Mouse (Mus musculus): ENCODE measurements at regions not wholly inside any gene's neighbourhood (a gene's known extent, or its start where the extent isn't known, plus 50 kb on each side); places are given as distances from the start of the nearest gene placed in this dataset.
A peak's percentile ranks its signal among the peaks of the same experiment; 100 is the strongest.

DNA sequence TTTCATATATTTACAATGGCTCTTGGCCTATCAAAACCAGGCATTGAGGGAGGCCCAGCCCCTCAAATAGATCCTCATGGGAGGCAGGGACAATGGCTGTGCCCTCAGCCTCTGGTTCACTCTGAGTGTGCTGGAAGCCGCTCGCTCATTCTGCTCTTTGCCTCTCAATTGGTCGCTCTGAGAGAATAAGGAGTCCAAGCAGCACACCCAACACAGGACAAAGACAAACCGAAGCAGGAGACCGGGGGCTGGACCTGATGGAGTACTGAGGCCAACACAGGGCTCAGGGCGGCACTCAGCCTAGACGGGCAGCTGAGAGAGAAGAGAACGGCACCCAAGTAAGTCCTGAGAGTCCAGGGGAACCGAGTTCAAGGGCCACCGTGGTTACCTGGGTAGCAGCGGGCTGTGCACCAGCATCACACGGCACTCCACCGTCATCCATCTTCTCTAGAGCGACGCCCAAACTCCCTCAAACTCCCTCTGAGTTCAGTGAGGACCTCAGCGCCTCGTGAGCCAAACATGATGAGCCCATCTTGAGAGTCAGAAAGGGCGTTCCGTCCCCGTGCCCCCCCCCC lies 145.8 kb downstream of the Setd4 start:
- no peak for DNase-seq

DNA sequence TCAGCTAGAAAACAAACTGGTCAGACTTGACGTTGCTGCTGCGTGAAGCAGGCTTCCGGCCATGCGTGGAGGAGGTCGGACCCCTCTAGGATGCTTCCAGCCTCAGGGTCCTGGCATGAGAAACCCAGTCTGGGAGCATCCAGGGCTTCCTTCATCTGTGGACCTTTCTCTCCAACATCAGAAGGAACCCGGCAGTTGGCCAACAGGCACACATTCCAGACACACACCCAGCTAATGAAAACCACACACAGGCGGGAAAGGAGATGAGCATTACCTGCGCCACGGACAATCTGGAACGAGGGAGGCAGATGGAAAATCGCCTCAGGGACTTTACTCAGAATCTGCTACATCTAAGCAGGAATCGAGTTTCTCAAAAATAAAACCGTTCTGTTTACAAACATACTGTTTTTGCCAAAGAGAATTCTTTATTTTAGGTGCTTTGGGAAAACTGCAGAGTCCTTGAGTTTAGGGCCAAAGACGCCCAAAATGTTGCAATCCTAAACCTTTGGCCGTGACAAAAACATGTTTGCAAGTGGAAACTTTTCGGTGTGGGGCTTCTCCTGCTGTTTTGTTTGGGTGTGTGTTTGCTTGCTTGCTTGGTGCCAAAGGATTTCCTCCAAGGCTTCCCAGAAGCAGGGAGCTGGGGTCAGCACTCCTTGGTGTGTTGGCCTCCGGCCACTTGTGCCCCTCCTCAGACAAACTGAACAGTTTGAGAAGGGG lies 147.0 kb downstream of the Setd4 start:
- DNase-seq: no peak

DNA sequence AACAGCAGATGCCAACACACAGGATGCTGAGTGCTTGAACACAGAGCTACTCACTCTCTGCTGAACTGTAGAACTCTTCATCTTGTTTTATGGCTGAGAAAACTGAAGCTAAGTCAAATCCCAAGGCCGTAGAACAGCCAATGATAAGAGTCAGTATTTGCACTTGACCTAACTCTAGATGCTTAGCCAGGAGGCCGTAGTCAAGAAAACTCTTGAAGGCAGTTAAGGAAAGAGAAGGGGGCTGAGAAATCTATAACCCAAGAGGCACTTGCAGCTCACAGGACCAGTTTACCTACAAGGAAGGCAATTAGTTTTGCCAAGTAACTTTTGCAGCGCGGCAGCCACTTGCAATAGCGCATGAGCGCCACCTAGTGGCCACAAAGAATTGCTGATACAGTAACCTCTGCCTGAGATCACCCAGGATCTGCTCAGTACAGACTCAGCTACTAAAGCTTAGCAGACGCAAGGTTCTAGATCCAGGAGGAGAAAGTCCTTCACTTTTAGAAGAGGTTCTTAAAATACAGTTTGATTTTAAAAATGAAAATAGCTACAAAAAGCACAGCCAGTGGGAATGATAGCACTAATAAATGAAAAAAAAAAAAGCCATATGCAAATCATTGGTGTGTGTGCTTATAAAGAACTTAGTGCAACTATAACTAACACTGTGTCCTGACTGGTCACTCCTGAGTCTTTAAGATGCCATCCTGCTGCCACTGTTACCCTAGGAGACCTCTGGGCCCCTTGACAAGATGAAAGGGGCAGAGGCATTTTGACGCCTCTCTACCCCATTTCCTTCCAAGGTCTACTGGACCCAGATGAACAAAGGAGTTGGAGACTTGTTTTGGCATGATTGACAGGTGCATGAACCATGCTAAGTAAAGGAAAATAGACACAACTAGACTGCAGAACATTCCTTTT lies 149.5 kb downstream of the Setd4 start:
- DNase-seq: peak; percentile 57 to 59

DNA sequence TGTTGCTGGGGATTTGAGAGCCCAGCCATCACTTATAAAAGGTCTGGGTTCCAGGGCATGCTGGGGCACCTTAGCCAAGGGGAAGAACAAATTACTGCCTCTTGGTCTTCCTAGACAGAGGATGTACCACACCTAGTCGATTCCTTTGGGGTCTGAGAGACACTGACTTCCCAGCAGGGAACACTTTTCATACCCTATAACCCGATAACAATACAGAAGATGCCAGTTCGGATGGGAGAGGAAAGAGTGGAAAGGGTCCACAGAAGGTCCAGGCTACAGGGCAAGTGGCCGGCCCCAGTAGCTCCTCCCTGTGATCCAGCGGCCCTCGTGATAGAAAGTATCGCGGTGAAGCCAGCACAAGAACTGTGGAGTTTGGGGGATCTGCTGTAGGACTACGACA lies 150.8 kb downstream of the Setd4 start:
- DNase-seq: no peak

DNA sequence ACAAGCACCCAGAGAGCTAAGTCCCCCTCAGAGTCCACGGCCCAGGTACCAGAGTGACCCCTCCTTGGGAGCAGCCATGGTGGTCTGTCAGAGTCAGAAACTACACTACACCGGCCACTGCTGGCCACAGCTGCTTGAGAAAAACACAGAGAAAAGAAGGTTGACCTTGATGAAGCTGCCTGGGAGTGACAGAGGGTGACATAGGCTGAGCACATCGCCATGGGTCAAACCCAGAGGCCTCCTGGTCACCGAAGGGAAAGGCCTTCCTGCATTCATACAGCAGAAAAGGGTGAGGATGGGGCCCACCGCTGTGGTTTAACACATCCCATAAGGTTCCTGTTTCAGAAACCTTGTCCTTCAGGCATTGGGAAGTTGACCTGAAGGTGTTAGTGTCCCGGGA lies 153.0 kb downstream of the Setd4 start:
- no peak for DNase-seq

DNA sequence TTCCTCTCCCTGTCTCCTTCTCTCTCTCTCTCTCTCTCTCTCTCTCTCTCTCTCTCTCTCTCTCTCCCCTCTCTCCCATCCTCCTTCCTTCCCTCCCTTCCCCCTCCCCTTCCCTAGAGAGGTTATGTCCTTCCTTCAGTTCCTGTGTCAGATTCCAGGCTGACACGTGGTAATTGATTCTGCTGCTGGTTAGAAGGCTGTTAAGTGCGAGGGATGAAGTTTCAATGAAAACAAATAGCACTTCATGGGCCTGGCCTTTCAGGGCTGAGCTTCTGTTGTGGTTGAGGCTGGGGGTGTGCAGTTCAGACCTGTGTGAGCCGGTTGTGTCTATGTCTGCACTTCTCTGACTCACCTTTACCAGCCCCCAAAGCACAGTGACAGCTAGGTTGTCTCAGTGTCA lies 153.9 kb downstream of the Setd4 start:
- DNase-seq: no peak

DNA sequence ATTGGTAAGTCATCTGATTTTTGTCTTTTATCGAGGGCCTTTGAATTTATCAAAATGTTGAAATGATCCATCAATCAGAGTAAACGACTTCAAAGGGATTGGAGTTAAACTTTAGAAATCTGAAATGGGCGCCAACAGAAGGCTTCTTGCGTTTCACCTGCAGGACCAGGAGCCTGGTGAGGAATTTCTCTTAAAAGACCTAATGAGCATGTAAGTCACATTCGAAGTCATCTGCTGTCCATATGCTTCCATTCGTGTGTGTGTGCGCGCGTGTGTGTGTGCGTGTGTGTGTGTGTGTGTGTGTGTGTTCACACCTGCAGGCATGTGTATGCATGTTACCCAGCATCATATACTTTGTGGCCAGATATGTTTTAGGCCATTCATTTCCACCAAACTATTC lies 155.7 kb downstream of the Setd4 start:
- no peak for DNase-seq

DNA sequence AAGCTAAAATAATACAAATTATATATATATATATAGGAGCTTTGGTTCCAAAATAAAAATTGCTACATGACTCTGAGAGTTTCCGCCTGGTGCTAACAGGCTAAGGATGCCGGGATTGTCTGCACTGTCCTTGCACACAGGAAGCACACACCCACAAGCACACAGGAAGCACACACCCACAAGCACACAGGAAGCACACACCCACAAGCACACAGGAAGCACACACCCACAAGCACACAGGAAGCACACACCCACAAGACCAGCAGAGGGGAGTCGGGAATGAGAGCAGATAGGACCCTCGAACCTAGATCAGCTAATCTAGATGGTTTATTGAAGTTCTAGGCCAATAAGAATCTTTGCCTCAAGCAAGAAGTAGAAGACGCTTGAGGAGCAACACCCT lies 156.9 kb downstream of the Setd4 start:
- DNase-seq: no peak

DNA sequence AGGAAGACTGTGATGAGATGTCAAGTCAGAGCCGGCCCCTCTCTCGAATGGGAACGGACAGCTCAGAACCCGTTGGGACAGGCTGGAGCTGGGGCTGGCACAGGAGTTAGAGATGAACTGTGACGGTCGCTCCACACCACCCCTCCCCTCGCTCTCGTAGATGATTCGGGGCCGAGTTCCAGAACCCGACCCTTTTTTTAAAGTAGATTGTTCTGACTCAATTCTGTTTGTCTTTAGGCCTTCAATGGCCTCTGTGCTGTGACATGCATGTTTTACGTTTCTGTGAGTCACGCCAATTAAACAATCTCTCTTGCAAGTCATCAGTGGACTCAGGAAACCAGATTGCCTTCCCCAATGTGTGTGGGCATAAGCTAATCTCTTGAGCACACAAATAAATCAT lies 157.7 kb downstream of the Setd4 start:
- DNase-seq: no peak

DNA sequence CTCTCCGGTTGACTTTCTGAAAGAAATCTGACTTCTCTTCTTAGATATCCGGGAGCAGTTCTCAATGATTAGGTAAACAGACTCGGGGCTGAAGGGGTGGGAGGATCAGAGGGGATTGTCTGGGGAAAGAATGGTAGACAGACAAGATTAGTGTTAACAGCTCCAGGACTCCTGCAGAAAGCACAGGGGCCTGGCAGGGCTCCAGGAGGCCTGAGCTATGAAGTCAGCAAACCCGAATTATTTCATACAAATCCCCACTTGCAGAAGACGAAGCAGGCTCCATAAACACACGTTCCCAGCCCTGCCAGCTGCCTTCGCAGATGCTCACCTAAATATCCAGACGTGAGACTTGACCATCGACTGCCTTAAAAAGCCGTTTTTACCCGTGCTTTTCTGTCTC lies 161.0 kb downstream of the Setd4 start:
- no peak for DNase-seq

DNA sequence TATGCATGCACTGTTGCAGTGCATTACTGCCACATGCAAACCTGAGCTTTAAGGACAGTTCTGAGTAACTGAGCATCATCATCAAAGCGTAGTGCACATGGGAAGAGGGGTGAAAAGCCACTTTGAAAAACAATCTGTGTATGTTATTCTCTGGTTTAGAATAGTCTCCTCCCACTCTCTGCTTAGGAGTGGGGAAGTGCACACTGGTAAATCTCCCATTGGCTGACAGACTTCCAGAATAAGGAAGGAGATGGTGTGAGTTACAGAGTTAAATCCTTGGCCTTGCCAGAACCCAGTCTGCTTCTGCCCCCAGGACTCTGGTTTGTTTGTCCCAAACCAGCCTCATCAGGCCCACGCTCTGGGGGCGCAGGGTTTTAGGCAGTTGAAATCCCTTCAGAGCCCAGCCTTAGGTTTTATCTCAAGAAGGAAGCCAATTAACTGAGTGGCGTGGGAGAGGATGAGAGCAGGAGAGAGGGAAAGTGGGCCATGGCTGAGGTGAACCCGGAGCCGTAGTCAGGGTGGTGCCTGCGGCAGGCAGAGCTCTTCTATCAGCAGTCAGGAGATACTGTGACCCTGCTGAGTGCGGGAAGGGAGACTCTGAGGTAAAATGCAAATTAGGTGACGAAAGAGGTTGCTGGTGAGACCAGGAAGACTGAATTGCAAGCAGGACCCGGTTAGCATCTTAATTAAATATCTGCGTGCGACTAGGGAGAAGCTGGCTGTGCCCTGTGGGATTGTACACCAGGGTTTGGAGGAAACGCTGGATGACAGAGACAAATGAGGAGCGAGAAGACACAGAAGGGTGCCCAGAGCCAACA lies 166.0 kb downstream of the Setd4 start:
- no peak for DNase-seq

DNA sequence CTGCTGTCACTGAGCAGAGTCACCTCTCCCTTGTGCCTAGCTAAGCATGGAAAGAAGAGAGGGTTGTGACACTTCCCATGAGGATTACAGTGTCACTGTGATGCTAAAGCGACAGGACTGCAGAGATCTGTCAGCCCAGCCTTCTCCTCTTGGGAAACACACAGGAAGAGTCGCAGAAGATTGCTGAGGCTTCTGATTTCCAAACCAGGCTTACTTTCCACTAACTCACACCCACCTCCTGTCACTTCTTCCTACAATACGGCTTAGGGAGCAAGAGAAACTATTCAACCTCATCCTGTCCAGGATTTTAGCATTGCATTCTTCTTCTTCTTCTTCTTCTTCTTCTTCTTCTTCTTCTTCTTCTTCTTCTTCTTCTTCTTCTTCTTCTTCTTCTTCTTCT lies 167.1 kb downstream of the Setd4 start:
- DNase-seq: no peak

DNA sequence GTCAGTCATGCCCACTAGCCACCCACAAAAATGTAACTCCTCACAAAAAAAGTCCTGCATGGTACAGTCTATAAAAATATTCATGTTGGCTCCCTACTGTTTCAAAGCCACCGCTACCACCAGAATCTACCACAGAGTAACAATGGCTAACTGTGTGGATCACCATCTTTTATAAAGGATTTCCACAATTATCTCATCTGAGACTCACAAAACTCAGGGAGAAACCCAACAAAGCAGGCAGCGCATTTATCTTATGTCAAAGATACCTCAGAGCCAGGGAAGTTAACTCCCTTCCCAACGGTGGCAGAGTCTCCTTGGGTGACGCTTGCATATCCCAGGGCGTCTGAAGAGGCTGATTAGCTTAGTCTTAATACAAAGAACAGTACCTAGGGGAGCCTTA lies 172.5 kb downstream of the Setd4 start:
- no peak for DNase-seq

DNA sequence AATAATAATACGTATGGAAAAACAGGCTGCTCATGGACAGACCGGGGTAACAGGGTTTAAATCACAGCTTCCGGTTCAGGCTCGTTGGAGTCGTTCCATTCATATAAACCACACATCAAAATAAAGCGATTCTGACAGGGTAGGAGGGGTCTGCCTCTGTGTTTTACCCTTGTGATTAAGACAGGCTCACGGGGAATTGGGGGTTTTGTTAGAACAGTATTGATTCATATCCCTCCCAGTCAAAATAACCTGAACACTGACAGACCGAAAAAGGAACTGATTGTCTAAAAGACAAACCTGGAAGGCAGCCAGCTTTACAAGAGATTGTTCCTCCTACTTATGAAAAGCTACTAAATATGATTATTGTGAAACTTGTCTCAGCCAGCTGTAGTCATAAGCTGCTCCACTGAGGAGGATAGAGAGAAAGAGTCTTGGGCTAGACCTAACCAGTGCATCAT lies 174.5 kb downstream of the Setd4 start:
- DNase-seq: no peak

DNA sequence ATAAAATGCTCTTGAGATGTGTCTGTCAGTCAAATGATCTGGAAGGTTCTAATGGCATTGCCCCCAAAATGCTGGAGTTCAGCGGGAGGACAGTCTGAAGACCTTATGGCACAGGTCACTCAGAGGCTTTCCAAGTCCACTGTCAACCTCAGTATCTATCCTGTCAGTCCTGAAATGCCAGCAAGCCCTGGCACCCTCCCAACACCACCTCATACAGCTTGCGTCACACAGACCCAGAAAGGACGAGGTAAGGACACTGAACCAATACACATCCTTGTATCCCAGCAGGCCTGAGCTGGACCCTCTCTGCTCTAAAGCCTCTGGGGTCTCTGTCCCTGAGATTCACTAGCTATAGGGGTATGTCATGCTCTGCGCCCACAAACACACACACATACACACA lies 176.6 kb downstream of the Setd4 start:
- DNase-seq: no peak

DNA sequence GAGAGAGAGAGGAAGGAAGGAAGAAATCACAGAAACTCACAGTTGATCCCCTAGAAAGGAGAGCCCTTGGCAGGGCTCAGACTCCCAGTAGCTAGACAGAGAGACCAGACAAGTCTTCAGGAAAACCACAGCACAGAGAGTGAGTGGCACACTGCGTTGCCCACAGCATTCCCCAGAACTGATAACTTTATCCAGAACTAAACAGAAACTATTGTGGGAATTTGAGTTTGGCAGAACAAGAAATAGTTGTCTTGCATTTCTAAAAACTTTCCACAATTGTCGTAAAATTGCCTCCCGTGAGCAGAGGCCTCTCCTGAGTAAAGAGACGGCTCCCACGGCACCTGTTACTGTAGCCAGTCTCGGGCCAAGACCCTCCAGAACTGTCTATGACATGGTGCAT lies 178.1 kb downstream of the Setd4 start:
- DNase-seq: no peak

DNA sequence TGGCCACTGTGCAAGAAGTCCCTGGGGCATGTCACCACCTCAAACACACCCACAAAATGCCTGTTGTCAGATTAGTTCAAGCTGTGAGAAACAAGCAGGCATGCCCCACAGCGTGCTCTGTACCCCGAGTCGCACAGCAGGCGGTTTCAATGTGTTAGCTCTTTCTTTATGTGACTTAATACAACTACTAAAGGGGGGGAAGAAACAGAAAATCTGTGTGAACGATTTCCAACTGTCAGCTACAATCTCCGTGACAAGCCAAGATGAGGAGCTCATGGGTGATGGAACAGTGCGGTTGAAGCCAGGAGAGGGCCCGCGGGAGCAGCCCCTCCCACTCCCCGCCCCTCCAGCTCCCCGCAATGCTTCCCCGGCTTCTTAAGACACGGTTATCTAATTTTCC lies 180.7 kb downstream of the Setd4 start:
- no peak for DNase-seq

DNA sequence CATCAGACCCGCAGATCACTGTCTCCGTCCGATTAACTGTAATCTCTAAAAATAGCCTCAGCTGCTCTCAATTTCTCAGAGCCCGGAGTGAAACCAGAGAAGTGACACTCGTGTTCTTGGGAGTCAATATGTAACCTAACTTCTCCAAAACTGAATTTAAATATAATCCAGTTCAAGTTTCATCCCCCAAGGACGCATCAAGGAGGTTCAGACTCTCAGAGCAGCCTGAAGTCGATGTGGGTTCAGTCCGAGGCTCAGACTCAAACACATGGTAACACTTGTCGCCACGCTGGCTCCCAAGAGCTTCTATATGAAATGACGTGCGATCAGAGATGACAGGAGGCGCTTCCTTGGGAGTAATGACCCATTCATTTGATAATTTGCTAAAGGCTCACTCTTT lies 181.6 kb downstream of the Setd4 start:
- DNase-seq: no peak

DNA sequence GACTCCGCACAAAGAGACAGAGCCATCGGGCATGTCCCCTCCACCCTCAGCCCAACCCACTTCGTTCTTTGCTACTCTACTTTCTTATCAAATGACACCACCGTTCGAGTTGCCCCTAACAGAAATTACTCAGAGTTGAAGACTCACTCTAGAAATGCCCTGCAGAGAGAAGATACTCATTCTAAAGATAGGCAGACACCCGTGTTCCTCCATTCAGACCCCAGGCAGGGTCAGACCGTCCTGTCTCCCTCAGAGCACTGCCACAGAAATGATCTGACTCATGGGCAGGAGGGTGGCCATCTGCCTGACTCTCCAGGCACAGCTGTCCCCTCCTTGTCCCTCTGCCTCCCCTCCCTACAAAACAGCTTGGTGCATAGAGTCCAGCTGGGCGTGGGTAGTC lies 185.6 kb downstream of the Setd4 start:
- peak in 1 of 2 experiments; percentile 9 for DNase-seq

DNA sequence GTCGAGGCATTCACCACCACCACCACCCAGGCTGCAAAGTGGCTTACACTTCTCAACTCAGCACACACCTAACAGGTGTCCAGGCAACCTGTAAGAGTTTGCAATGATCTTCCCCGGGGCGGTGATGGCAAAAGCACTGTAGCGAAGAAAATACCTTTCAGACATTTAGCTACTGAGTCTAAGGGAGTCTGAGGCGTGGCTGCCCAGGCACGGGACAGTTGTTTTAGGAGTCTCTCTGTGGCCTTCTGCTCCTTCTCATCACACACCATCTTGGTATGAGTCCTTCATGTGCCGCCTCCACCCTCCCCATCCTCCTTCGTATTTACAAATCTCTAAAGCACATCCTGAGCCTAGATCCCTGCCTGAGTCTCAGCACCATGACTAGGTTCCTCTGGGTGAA lies 186.0 kb downstream of the Setd4 start:
- no peak for DNase-seq

DNA sequence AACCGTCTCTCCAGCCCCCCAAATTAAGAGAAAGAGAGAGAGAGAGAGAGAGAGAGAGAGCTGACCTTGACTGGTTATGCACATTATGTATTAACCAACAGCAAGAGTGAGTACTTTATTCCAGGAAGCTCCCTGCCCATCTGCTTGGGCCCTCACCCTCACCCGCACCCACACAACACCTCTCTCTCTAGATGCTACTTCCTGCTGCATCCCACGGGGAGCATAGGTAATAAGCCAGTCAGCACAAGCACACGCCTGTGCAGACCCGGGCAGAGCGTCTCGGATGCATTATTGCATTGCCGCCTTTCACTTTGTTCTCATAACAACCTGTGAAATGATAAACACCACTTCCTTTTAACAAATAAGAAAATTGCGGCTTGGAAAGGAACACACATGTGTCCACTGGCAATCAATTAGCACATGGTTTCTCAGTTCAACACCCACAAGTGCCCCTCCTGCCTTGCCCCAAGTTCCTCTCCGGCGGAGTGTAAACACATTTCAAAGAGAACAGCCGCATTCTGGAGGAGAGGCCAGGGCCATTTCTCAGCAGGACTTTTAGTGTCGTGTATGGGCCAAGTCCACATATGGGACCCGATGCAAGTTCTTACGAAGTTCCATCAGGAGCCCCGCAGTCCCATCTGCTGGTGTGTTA lies 211.7 kb downstream of the Setd4 start:
- no peak for DNase-seq

DNA sequence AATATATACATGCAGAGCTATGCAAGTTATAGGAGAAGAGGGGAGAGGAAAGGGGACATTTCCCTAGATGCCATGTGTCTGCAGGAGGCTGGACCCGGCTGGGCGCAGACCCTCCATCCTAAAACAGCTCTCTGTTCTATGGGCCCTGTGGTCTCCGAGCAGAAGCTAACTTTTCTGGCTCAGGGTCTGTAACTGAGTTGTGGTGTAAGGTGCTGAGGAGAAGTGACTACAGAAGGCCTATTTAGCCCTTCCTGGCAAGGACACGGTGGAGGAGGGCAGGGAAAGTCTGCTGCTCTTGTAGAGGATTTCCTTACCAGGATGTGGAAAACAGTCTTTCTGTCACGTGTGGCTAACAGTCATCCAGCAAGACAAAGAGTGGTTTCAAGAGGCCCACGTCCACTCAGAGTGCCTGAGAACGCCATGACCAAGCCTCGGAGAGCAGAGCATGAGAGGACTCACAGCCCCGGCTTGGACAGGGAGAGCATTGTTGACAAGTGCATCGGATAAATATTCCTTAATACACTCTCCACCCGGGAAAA lies 216.2 kb downstream of the Setd4 start:
- DNase-seq: no peak
